In genomic region chr8:69912478-69913074, GRCm38 (mm10) we compare ENCODE assay signal across 25 mouse cellular contexts. TPM values are rescaled to one million over a fixed set of nuclear protein-coding genes. Genes with fewer than 3 reads are reported as not detected.
DNase-seq lines count a peak whose midpoint lies in the region; ATAC-seq and TF ChIP-seq lines count a peak whose summit lies in the region.
"Had no signal": no experiment of that assay in that cellular context is flagged by ENCODE, and none has a peak within 500 bp of the region (broad histone marks: within the 10 kb centered on the region; RNA-seq: fewer than 3 reads in every experiment).

No protein-coding gene starts in this region.

- H3K4me3 ChIP-seq in forebrain, postnatal 0 days (ENCODE audit: low read depth, low read length) = no peak overlapping the region
- no peak overlapping the region for H3K4me3 ChIP-seq in forebrain, embryonic 11.5 days (ENCODE audit: low read depth, low read length)
- H3K4me3 ChIP-seq: embryonic facial prominence, embryonic 15.5 days; erythroblast, embryonic 14.5 days; forebrain, embryonic 15.5 days; gastrocnemius, adult 2 months; heart, embryonic 13.5 days; hindbrain, embryonic 12.5 days had no signal

- intact Hi-C loops in left cerebral cortex, postnatal 14 days (cut with DNase I) = no loop called here
- intact Hi-C loops in left cerebral cortex, postnatal 25 days (cut with DNase I) = no loop called here

- no peaks in the 10 kb centered on the region for H3K9me3 ChIP-seq in forebrain, postnatal 0 days (ENCODE audit: low read length)
- H3K9me3 ChIP-seq in forebrain, embryonic 11.5 days (ENCODE audit: control insufficient read depth, low read length) = no peaks in the 10 kb centered on the region
- H3K9me3 ChIP-seq: embryonic facial prominence, embryonic 15.5 days; forebrain, embryonic 10.5 days; forebrain, embryonic 15.5 days; heart, embryonic 13.5 days; hindbrain, embryonic 12.5 days had no signal

- peaks cover 71% of the 10 kb centered on the region for H3K36me3 ChIP-seq in forebrain, postnatal 0 days (ENCODE audit: insufficient read depth)
- peaks cover 17% of the 10 kb centered on the region; the same call in 1 of the 2 replicates for H3K36me3 ChIP-seq in forebrain, embryonic 11.5 days (ENCODE audit: control insufficient read depth, insufficient read depth, low read length)

- H3K4me1 ChIP-seq in forebrain, postnatal 0 days (ENCODE audit: insufficient read depth) = no peaks in the 10 kb centered on the region
- H3K4me1 ChIP-seq in forebrain, embryonic 11.5 days (replicated peaks; ENCODE audit: control insufficient read depth, insufficient read depth, low read length) = no peaks in the 10 kb centered on the region
- H3K4me1 ChIP-seq: embryonic facial prominence, embryonic 15.5 days; forebrain, embryonic 10.5 days; forebrain, embryonic 15.5 days; hindbrain, embryonic 12.5 days had no signal

- peak; percentile 19; the same call in 1 of the 2 replicates for ATAC-seq in forebrain, postnatal 0 days
- no peak for ATAC-seq in forebrain, embryonic 11.5 days (replicated peaks; ENCODE audit: low FRiP score)
- ATAC-seq: activated CD4-positive, CD25-positive, alpha-beta regulatory T cell, adult 4 months; forebrain, embryonic 15.5 days; hindbrain, embryonic 16.5 days had no signal

- H3K4me2 ChIP-seq in forebrain, postnatal 0 days (ENCODE audit: low read depth) = no peak overlapping the region
- H3K4me2 ChIP-seq in forebrain, embryonic 11.5 days (ENCODE audit: low read depth, low read length, severe bottlenecking) = no peak overlapping the region
- H3K4me2 ChIP-seq: embryonic facial prominence, embryonic 15.5 days; forebrain, embryonic 15.5 days; heart, embryonic 13.5 days; hindbrain, embryonic 12.5 days had no signal

- no peaks in the 10 kb centered on the region for H3K27me3 ChIP-seq in forebrain, postnatal 0 days (ENCODE audit: insufficient read depth, low read length)
- no peaks in the 10 kb centered on the region for H3K27me3 ChIP-seq in forebrain, embryonic 11.5 days (ENCODE audit: control insufficient read depth, insufficient read depth, low read length)
- H3K27me3 ChIP-seq: embryonic facial prominence, embryonic 15.5 days; forebrain, embryonic 15.5 days; heart, embryonic 13.5 days; hindbrain, embryonic 12.5 days had no signal

- H3K9ac ChIP-seq in forebrain, postnatal 0 days = no peak overlapping the region
- no peak overlapping the region for H3K9ac ChIP-seq in forebrain, embryonic 11.5 days (ENCODE audit: low read length)
- H3K9ac ChIP-seq: embryonic facial prominence, embryonic 15.5 days; forebrain, embryonic 15.5 days; heart, embryonic 13.5 days; hindbrain, embryonic 12.5 days had no signal

- no peak for DNase-seq in forebrain, postnatal 0 days
- no peak for DNase-seq in forebrain, embryonic 11.5 days (ENCODE audit: low spot score)
- DNase-seq in left cerebral cortex, adult 18-20 months (ENCODE audit: low spot score in 2 of 2) = peak; percentile 61 to 70
- DNase-seq in left cerebral cortex, postnatal 14 days (ENCODE audit: low spot score in 2 of 2) = no peak
- peak; percentile 90 for DNase-seq in brain, adult 2 months (ENCODE audit: low read depth, low spot score)
- DNase-seq in left cerebral cortex, postnatal 25 days (ENCODE audit: low spot score in 2 of 2) = peak; percentile 26 to 71
- DNase-seq in heart, postnatal 4 days = no peak
- DNase-seq in embryo, embryonic 10 days (ENCODE audit: low spot score) = no peak
- DNase-seq: adrenal gland, postnatal 14 days; cerebellum, adult 18-20 months; cerebellum, adult 9-11 months; cerebellum, postnatal 36 days; embryo, embryonic 11 days; gastrocnemius, adult 2 months; gastrocnemius, postnatal 25 days; heart, postnatal 36 days had no signal

- 85% methylated on average over 12 of the region's 12 CpGs for WGBS in forebrain, postnatal 0 days
- WGBS in forebrain, embryonic 11.5 days = 91% methylated on average over 12 of the region's 12 CpGs

- no peak for TF ChIP-seq CTCF in forebrain, postnatal 0 days (IDR thresholded peaks at IDR 0.05; ENCODE audit: low read depth)

- H3K27ac ChIP-seq in forebrain, postnatal 0 days (ENCODE audit: low read depth, low read length) = no peak overlapping the region
- H3K27ac ChIP-seq in forebrain, embryonic 11.5 days (ENCODE audit: low read depth, low read length) = no peak overlapping the region
- H3K27ac ChIP-seq: embryonic facial prominence, embryonic 15.5 days; forebrain, embryonic 10.5 days; forebrain, embryonic 15.5 days; gastrocnemius, adult 2 months; heart, embryonic 13.5 days; hindbrain, embryonic 12.5 days had no signal

RNA-seq across cellular contexts. Expression of gene Yjefn3, which starts 10.1 kb away (rescaled TPM):
- 8.9 and 15.0 TPM in 2 replicates for total RNA-seq in forebrain, postnatal 0 days (2014; rRNA removed)
- polyA plus RNA-seq in forebrain, postnatal 0 days (2015; fragmentation: Nextera tagmentation; extraction: Ambion mirVana) = 15.3 and 16.5 TPM in 2 replicates
- 4.0 and 4.4 TPM in 2 replicates for polyA plus RNA-seq in forebrain, embryonic 11.5 days (2014; fragmentation: Nextera tagmentation; extraction: Ambion mirVana)
- 10 to 100 TPM; 28.3 to 30.7 TPM for total RNA-seq in left cerebral cortex, adult 18-20 months (2021)
- total RNA-seq in left cerebral cortex, postnatal 14 days (2021) = 10 to 100 TPM; 23.4 to 29.8 TPM
- total RNA-seq in left cerebral cortex, postnatal 25 days (2021) = 10 to 100 TPM; 21.6 to 23.7 TPM
- total RNA-seq in heart, postnatal 4 days (2021) = 1 to 10 TPM; 6.2 to 8.6 TPM
- total RNA-seq: granulocyte monocyte progenitor cell, adult 5-6 weeks had no signal

RNA-seq across cellular contexts. Expression of gene Ndufa13, which starts 10.2 kb away (rescaled TPM):
- total RNA-seq in forebrain, postnatal 0 days (2014; rRNA removed) = 90.7 and 130 TPM in 2 replicates
- polyA plus RNA-seq in forebrain, postnatal 0 days (2015; fragmentation: Nextera tagmentation; extraction: Ambion mirVana) = 209 and 263 TPM in 2 replicates
- polyA plus RNA-seq in forebrain, embryonic 11.5 days (2014; fragmentation: Nextera tagmentation; extraction: Ambion mirVana) = 153 and 155 TPM in 2 replicates
- 100 to 1,000 TPM; 148 to 155 TPM for total RNA-seq in left cerebral cortex, adult 18-20 months (2021)
- total RNA-seq in left cerebral cortex, postnatal 14 days (2021) = 100 to 1,000 TPM; 126 to 135 TPM
- 100 to 1,000 TPM; 153 to 154 TPM for total RNA-seq in left cerebral cortex, postnatal 25 days (2021)
- total RNA-seq in heart, postnatal 4 days (2021) = 100 to 1,000 TPM; 286 to 326 TPM

RNA-seq across cellular contexts. Expression of gene Tssk6, which starts 10.6 kb away (rescaled TPM):
- total RNA-seq in forebrain, postnatal 0 days (2014; rRNA removed) = 0.95 TPM in 1 of 2 replicates, not detected in the other
- 2.9 and 4.1 TPM in 2 replicates for polyA plus RNA-seq in forebrain, postnatal 0 days (2015; fragmentation: Nextera tagmentation; extraction: Ambion mirVana)
- polyA plus RNA-seq in forebrain, embryonic 11.5 days (2014; fragmentation: Nextera tagmentation; extraction: Ambion mirVana) = 5.2 and 6.0 TPM in 2 replicates
- not detected for total RNA-seq in left cerebral cortex, adult 18-20 months (2021)
- total RNA-seq in left cerebral cortex, postnatal 14 days (2021) = under 1 TPM in 1 of 2 experiments, not detected in 1; 0.34 TPM
- total RNA-seq in left cerebral cortex, postnatal 25 days (2021) = under 1 TPM; 0.53 to 0.66 TPM
- total RNA-seq in heart, postnatal 4 days (2021) = under 1 TPM in 1 of 2 experiments, not detected in 1; 0.33 TPM
- total RNA-seq: gastrocnemius, adult 2 months; gastrocnemius, postnatal 25 days; heart, postnatal 36 days had no signal
- polyA plus RNA-seq: activated CD4-positive, CD25-positive, alpha-beta regulatory T cell, adult 4 months had no signal

RNA-seq across cellular contexts. Expression of gene Cilp2, which starts 25.1 kb away (rescaled TPM):
- total RNA-seq in forebrain, postnatal 0 days (2014; rRNA removed) = 13.5 and 13.8 TPM in 2 replicates
- polyA plus RNA-seq in forebrain, postnatal 0 days (2015; fragmentation: Nextera tagmentation; extraction: Ambion mirVana) = 9.5 and 10.1 TPM in 2 replicates
- 0.20 and 0.35 TPM in 2 replicates for polyA plus RNA-seq in forebrain, embryonic 11.5 days (2014; fragmentation: Nextera tagmentation; extraction: Ambion mirVana)
- total RNA-seq in left cerebral cortex, adult 18-20 months (2021) = under 1 TPM; 0.33 to 0.59 TPM
- total RNA-seq in left cerebral cortex, postnatal 14 days (2021) = 1 to 10 TPM; 1.9 to 2.2 TPM
- 1 to 10 TPM in 1 of 2 experiments, under 1 TPM in 1; 0.76 to 1.1 TPM for total RNA-seq in left cerebral cortex, postnatal 25 days (2021)
- under 1 TPM; 0.50 to 0.74 TPM for total RNA-seq in heart, postnatal 4 days (2021)
- total RNA-seq: granulocyte monocyte progenitor cell, adult 5-6 weeks had no signal
- polyA plus RNA-seq: activated CD4-positive, CD25-positive, alpha-beta regulatory T cell, adult 4 months; erythroblast, embryonic 14.5 days had no signal

Comparison
In these comparisons a context has a peak if more than half of its experiments do, and no peak if none do; other contexts are left out.
1. DNase-seq: peak in left cerebral cortex, adult 18-20 months (2 of 2), brain, adult 2 months (single experiment) and left cerebral cortex, postnatal 25 days (2 of 2); none in forebrain, postnatal 0 days (single experiment), forebrain, embryonic 11.5 days (single experiment), left cerebral cortex, postnatal 14 days (0 of 2), heart, postnatal 4 days (single experiment) and embryo, embryonic 10 days (single experiment).